In genomic region chr17:28259890-28260542, GRCm38 (mm10) we compare ENCODE assay signal across 11 mouse cellular contexts. TPM values are rescaled to one million over a fixed set of nuclear protein-coding genes. Genes with fewer than 3 reads are reported as not detected.
DNase-seq lines count a peak whose midpoint lies in the region; ATAC-seq and TF ChIP-seq lines count a peak whose summit lies in the region.
"Had no signal": no experiment of that assay in that cellular context is flagged by ENCODE, and none has a peak within 500 bp of the region (broad histone marks: within the 10 kb centered on the region; RNA-seq: fewer than 3 reads in every experiment).

No protein-coding gene starts in this region.

- peaks cover 5% of the 10 kb centered on the region; the same call in 1 of the 2 replicates for H3K9me3 ChIP-seq in heart, embryonic 12.5 days (replicated peaks)
- H3K9me3 ChIP-seq: hindbrain, embryonic 15.5 days had no signal

- peak; percentile 72 for TF ChIP-seq CTCF in heart, adult 2 months (IDR thresholded peaks at IDR 0.05)

- no peak overlapping the region for H3K4me3 ChIP-seq in heart, adult 2 months
- H3K4me3 ChIP-seq in heart, embryonic 12.5 days, result no peak overlapping the region
- H3K4me3 ChIP-seq: erythroblast, embryonic 14.5 days; hindbrain, embryonic 15.5 days had no signal

- intact Hi-C loops in heart, adult 2 months (cut with DNase I), result no loop called here

- no peak overlapping the region for H3K27ac ChIP-seq in heart, adult 2 months
- H3K27ac ChIP-seq in heart, embryonic 12.5 days (ENCODE audit: poor library complexity, severe bottlenecking), result no peak overlapping the region
- H3K27ac ChIP-seq: hindbrain, embryonic 15.5 days had no signal

- H3K79me2 ChIP-seq in heart, adult 2 months (replicated peaks; ENCODE audit: control insufficient read depth, insufficient read depth, low read length), result no peaks in the 10 kb centered on the region; the same call in 1 of the 2 replicates

- DNase-seq in heart, adult 2 months, result peak in 1 of 2 experiments; percentile 46
- DNase-seq in A20 (ENCODE audit: low read depth, low spot score), result peak; percentile 52
- DNase-seq in adipocyte (ENCODE audit: low spot score), result peak; percentile 65
- no peak for DNase-seq in urinary bladder, postnatal 4 days (ENCODE audit: low spot score in 2 of 2)
- DNase-seq in kidney, postnatal 14 days, result no peak
- no peak for DNase-seq in kidney, postnatal 4 days
- DNase-seq: adrenal gland, postnatal 25 days had no signal

- no peak overlapping the region for H3K4me2 ChIP-seq in heart, embryonic 12.5 days
- H3K4me2 ChIP-seq: hindbrain, embryonic 15.5 days had no signal

- H3K36me3 ChIP-seq in heart, adult 2 months (ENCODE audit: control insufficient read depth, insufficient read depth, low read length), result no peaks in the 10 kb centered on the region
- peaks cover 9% of the 10 kb centered on the region; the same call in 1 of the 2 replicates for H3K36me3 ChIP-seq in heart, embryonic 12.5 days
- H3K36me3 ChIP-seq: hindbrain, embryonic 15.5 days had no signal

- 65% methylated on average over 16 of the region's 16 CpGs for WGBS in heart, adult 2 months
- 62% methylated on average over 16 of the region's 16 CpGs for WGBS in heart, embryonic 12.5 days

- no peak for TF ChIP-seq EP300 in heart, adult 2 months (IDR thresholded peaks at IDR 0.05; ENCODE audit: insufficient read depth, low read depth, low read length)

- peaks cover 24% of the 10 kb centered on the region for H3K4me1 ChIP-seq in heart, adult 2 months (ENCODE audit: control insufficient read depth, insufficient read depth, low read length)
- peaks cover 58% of the 10 kb centered on the region for H3K4me1 ChIP-seq in heart, embryonic 12.5 days (replicated peaks)

- no peak for TF ChIP-seq POLR2A in heart, adult 2 months (IDR thresholded peaks at IDR 0.05; ENCODE audit: insufficient read depth, low read depth, low read length)

- H3K27me3 ChIP-seq in heart, adult 2 months (ENCODE audit: control insufficient read depth, insufficient read depth, low read length), result no peaks in the 10 kb centered on the region
- H3K27me3 ChIP-seq in heart, embryonic 12.5 days (replicated peaks), result no peaks in the 10 kb centered on the region
- H3K27me3 ChIP-seq: hindbrain, embryonic 15.5 days had no signal

- H3K9ac ChIP-seq in heart, adult 2 months (ENCODE audit: low read depth, low read length), result no peak overlapping the region
- no peak overlapping the region for H3K9ac ChIP-seq in heart, embryonic 12.5 days
- H3K9ac ChIP-seq: hindbrain, embryonic 15.5 days had no signal

- no peak for ATAC-seq in heart, embryonic 12.5 days (ENCODE audit: insufficient number of reproducible peaks, low FRiP score)
- peak; percentile 56 for ATAC-seq in megakaryocyte progenitor cell, adult 5-6 weeks (replicated peaks; ENCODE audit: poor library complexity)

RNA-seq across cellular contexts. Expression of gene Ppard, which starts 27.5 kb away (rescaled TPM):
- 10 to 100 TPM; 31.5 to 35.9 TPM for total RNA-seq in heart, adult 2 months (2021)
- 31.2 and 33.0 TPM in 2 replicates for polyA plus RNA-seq in heart, adult 2 months (2012; rRNA removed)
- 1.1 and 1.4 TPM in 2 replicates for polyA plus RNA-seq in heart, embryonic 12.5 days (2016; fragmentation: Nextera tagmentation; extraction: Ambion mirVana)
- 7.4 and 7.7 TPM in 2 replicates for total RNA-seq in megakaryocyte progenitor cell, adult 5-6 weeks (2015)
- 1.9 and 2.7 TPM in 2 replicates for total RNA-seq in megakaryocyte progenitor cell, adult 5-6 weeks (2017)

RNA-seq across cellular contexts. Expression of gene Def6, which starts 52.4 kb away (rescaled TPM):
- total RNA-seq in heart, adult 2 months (2021), result 1 to 10 TPM; 2.9 to 4.5 TPM
- 3.4 and 4.0 TPM in 2 replicates for polyA plus RNA-seq in heart, adult 2 months (2012; rRNA removed)
- polyA plus RNA-seq in heart, embryonic 12.5 days (2016; fragmentation: Nextera tagmentation; extraction: Ambion mirVana), result 3.3 and 4.9 TPM in 2 replicates
- 38.0 and 50.6 TPM in 2 replicates for total RNA-seq in megakaryocyte progenitor cell, adult 5-6 weeks (2015)
- 142 and 149 TPM in 2 replicates for total RNA-seq in megakaryocyte progenitor cell, adult 5-6 weeks (2017)

RNA-seq across cellular contexts. Expression of gene Fance, which starts 53.3 kb away (rescaled TPM):
- 10 to 100 TPM; 11.2 to 12.0 TPM for total RNA-seq in heart, adult 2 months (2021)
- polyA plus RNA-seq in heart, adult 2 months (2012; rRNA removed), result 7.4 and 11.8 TPM in 2 replicates
- polyA plus RNA-seq in heart, embryonic 12.5 days (2016; fragmentation: Nextera tagmentation; extraction: Ambion mirVana), result 21.8 and 23.0 TPM in 2 replicates
- 28.7 and 34.8 TPM in 2 replicates for total RNA-seq in megakaryocyte progenitor cell, adult 5-6 weeks (2015)
- 11.0 and 14.8 TPM in 2 replicates for total RNA-seq in megakaryocyte progenitor cell, adult 5-6 weeks (2017)

Comparison
In these comparisons a context has a peak if more than half of its experiments do, and no peak if none do; other contexts are left out.
1. DNase-seq: peak in A20 (single experiment) and adipocyte (single experiment); none in urinary bladder, postnatal 4 days (0 of 2), kidney, postnatal 14 days (single experiment) and kidney, postnatal 4 days (0 of 2).
2. RNA of gene Def6, which starts 52.4 kb away (total RNA-seq): 38.0 to 149 TPM in megakaryocyte progenitor cell, adult 5-6 weeks; 2.9 to 4.5 TPM in heart, adult 2 months; every median in the first group is over 4 times any median in the second.